Mouse (Mus musculus): ENCODE results near the gene Lhfp.

GRCm38 (mm10) chr3:52999016-52999744 lies 42.1 kb upstream of the Lhfp start:
- TF ChIP-seq CTCF (IDR thresholded peaks at IDR 0.05; ENCODE audit: low read depth) (no peak), EP300 (optimal IDR thresholded peaks at IDR 0.05) (no peak)
